Mouse (Mus musculus): Measurements from ENCODE around the gene Mob4. TPM values are rescaled to one million over a fixed set of nuclear protein-coding genes. Genes with fewer than 3 reads are reported as not detected.

The Mob4 gene
- polyA plus RNA-seq, 1 experiment, result 58.9 TPM

DNA sequence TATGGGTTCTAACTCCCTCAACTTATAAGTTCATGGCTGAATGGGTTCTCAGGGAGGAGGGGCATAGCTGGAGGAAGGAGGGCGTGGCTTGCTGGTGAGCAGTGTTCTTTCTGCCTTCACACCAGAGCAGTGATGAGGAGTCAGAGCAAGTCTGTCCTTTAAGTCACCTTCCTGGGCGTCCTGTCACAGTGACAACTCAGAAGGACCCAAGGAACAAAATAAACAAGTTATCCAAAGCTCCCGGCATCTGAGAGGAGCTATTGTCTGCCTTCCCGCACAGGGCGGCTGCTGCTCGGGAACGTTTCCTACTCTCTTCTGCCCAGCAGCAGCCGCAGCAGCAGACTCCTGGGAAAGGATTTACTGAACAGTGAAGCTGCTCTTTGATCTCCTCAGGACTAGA is 61.0 kb downstream of the Mob4 start:
- no peak for TF ChIP-seq CTCF (IDR thresholded peaks at IDR 0.05; ENCODE audit: borderline replicate concordance, extremely low read depth, insufficient read depth, insufficient read length)
- no peak for TF ChIP-seq POLR2A (IDR thresholded peaks at IDR 0.05; ENCODE audit: borderline replicate concordance, extremely low read depth, insufficient read depth, insufficient read length, poor library complexity, severe bottlenecking)
- peak; percentile 65 for DNase-seq (ENCODE audit: low read depth)

GRCm38 (mm10) chr1:55192824-55193223 is 61.8 kb downstream of the Mob4 start:
- no peak for TF ChIP-seq POLR2A (IDR thresholded peaks at IDR 0.05; ENCODE audit: borderline replicate concordance, extremely low read depth, insufficient read depth, insufficient read length, poor library complexity, severe bottlenecking)
- TF ChIP-seq CTCF (IDR thresholded peaks at IDR 0.05; ENCODE audit: borderline replicate concordance, extremely low read depth, insufficient read depth, insufficient read length), result peak; percentile 53; the same call in 1 of the 2 replicates
- DNase-seq (ENCODE audit: low read depth), result no peak

DNA sequence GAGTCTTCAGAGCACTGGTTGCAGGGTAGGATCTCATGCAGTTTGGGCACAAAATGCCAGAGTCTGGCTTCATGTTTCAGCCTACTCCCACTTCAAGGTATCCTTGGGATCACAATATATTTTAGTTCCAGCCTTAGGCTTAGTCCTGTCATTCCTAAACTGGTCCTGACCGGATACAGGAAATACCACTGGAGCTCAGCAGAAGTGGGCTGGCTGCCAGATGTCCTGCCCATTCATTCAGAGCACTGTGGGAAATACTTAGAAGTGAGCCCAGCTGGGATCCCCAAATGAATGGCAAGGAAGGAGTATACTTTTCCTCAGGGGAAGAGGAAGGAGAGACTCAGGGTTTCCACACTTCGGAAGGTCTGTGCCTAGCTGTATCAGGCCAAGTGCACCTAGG is 62.3 kb downstream of the Mob4 start:
- TF ChIP-seq POLR2A (IDR thresholded peaks at IDR 0.05; ENCODE audit: borderline replicate concordance, extremely low read depth, insufficient read depth, insufficient read length, poor library complexity, severe bottlenecking), result no peak
- DNase-seq (ENCODE audit: low read depth), result peak; percentile 86

DNA sequence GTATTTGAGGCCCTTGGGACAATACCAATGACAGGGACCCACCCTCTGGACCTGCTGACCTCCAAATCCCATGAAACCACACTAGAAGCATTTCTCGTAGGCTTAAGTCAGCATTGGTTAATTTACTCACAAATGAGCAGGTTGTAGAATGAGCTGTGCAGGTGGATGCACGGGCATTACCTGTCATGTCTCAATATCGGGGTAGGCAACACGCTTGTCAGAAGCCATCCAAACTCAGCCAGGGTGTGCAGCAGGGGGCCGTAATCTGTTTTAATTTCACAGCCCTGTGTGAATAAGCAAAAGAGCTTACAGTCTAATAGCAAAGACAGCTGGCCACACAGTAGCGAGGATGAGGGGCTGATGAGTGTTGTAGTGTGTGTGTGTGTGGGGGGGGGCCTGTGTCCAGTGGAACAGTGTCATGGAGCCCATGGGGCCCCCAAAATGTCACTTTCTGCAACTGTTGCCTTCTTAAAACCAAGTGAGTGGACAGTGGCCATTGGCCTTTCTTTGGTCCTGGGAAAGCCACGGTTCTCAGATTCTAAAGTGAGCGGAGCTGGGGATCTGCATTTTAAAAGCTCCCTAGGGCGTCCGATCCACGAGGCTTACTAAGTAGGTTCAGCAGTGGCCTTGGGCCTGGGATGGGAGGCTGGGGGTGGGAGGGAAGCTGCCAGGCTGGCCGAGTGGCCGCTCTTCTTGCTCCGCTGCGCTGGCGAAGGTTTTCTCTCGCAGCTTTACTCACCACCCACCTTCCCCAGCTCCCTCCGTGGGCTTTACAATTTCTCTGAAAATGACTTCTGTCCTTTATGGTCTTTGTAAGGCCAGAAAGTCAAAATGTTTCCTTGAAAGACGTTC is 63.3 kb downstream of the Mob4 start:
- TF ChIP-seq POLR2A (IDR thresholded peaks at IDR 0.05; ENCODE audit: borderline replicate concordance, extremely low read depth, insufficient read depth, insufficient read length, poor library complexity, severe bottlenecking) (no peak), CTCF (IDR thresholded peaks at IDR 0.05; ENCODE audit: borderline replicate concordance, extremely low read depth, insufficient read depth, insufficient read length) (no peak)
- peak; percentile 56 for DNase-seq (ENCODE audit: low read depth)

DNA sequence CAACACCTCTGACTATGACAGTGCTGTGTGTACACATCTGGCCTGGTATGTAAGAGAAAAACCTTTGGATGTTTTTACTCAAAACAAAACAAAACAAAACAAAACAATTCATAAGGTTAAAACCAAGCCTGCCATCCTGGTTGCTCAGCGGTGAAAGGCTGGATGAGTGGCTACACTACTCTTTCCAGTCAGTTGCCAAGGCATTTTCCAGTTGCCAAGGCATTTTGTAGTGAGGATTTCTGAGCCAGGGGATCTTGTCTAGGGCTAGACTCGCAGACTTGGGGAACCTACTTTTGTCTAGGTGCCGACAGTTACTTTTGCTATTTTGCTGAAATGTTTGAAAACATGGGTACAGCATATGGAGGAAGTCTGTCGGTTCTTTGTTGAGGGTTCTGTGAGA is 64.0 kb downstream of the Mob4 start:
- DNase-seq (ENCODE audit: low read depth), result peak; percentile 44
- TF ChIP-seq CTCF (IDR thresholded peaks at IDR 0.05; ENCODE audit: borderline replicate concordance, extremely low read depth, insufficient read depth, insufficient read length), result no peak
- no peak for TF ChIP-seq POLR2A (IDR thresholded peaks at IDR 0.05; ENCODE audit: borderline replicate concordance, extremely low read depth, insufficient read depth, insufficient read length, poor library complexity, severe bottlenecking)

DNA sequence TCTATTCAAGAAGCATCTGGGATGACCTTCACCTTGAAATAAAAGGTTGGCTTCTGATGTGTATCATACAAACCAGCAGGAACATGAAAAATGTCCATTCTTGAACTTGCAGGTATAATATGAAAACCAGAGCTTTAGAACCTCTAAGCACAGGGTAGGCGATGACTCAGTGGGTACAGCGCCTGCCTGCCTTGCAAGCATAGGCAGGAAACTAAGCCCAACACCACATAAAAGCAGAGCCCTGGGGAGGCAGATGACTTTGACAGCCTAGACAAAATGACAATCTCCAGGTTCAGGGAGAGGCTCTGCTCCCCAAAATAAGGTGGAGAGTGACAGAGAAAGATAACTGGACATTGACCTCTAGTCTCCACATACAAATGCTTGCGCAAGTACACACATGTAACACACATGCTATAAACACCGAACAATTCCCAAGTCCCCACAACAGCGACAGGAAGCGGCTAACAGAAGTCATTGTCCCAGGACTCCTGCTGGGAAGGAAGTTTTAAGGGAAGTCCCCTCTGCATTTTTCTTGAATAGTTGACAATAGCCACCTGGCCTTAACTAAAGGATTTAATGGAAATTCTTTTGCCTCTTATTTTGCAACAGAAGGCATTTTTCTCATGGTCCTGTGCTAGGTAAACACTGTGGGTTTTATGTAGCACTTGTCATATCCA is 65.4 kb downstream of the Mob4 start:
- no peak for DNase-seq (ENCODE audit: low read depth)
- TF ChIP-seq POLR2A (IDR thresholded peaks at IDR 0.05; ENCODE audit: borderline replicate concordance, extremely low read depth, insufficient read depth, insufficient read length, poor library complexity, severe bottlenecking) (no peak), CTCF (IDR thresholded peaks at IDR 0.05; ENCODE audit: borderline replicate concordance, extremely low read depth, insufficient read depth, insufficient read length) (no peak)

DNA sequence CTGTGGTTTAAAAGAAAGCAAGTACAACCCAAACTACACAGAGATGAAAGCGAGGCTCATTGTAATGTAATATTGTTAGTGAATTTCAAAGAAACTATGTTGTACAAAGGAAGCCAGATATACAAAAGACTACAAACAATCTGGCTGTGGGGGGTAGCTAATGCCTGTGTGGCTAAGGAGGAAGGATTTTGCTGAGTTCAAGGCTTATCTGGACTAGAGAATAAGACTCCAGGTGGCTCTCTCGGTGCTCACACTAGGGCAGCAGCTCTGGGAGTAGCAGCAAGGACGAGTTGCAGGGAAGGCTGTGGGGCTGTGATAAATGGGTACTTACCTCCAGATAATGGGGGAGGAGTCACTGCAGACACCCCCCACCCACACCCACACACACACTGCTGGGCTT is 67.7 kb downstream of the Mob4 start:
- TF ChIP-seq POLR2A (IDR thresholded peaks at IDR 0.05; ENCODE audit: borderline replicate concordance, extremely low read depth, insufficient read depth, insufficient read length, poor library complexity, severe bottlenecking) (no peak), CTCF (IDR thresholded peaks at IDR 0.05; ENCODE audit: borderline replicate concordance, extremely low read depth, insufficient read depth, insufficient read length) (no peak)
- DNase-seq (ENCODE audit: low read depth), result peak; percentile 41

DNA sequence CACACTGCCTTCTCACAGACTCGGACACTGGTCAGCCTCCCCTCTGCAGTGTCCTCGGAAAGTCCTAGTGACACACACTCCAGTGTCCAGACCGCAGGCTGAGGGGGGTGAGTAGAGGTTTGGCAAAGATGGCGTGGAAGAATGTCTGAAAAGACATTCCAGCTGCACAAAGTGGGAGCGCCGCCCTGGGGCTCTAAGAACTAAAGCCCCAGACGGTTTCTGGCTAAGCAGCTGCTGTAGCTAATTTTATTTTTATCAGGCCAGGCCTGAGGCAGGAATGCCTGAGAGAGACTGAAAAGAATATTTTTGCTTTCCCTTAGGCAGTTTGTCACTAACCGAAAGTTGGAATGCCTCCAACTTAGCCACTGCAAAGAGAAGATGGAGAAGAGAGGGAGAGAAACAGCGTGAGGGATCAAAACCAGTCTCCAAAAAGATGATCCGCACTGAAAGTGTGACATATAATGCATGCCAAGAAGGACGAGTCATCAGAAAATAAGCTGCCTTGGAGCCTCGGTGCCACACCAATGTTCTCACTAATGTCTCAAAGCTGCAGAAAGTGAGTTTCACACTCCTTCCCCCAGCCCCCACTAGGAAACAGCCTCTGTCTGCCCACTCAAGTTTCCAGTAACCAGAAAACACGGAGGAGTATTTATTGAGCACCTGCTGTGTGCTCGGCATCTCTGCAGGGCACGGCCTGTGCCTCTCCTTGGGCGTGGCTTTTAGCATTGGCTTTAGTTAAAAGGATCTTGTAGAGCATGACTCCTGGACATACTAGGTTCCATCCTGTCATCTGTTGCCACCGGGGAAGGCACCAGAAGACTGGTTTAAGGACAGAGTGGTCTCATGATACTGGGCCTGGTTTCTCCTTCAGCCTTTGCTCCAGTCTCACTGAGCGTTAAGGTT is 71.1 kb downstream of the Mob4 start:
- DNase-seq (ENCODE audit: low read depth), result peak; percentile 65
- TF ChIP-seq POLR2A (IDR thresholded peaks at IDR 0.05; ENCODE audit: borderline replicate concordance, extremely low read depth, insufficient read depth, insufficient read length, poor library complexity, severe bottlenecking) (no peak), CTCF (IDR thresholded peaks at IDR 0.05; ENCODE audit: borderline replicate concordance, extremely low read depth, insufficient read depth, insufficient read length) (no peak)

Other genes with a start within 250 kb of the Mob4 start
- gene Ankrd44, start 204.8 kb upstream of the Mob4 start, polyA plus RNA-seq (2012; rRNA removed), result 51.3 and 55.5 TPM in 2 replicates
- 211 and 222 TPM in 2 replicates for gene Sf3b1, start 103.8 kb upstream of the Mob4 start, polyA plus RNA-seq (2012; rRNA removed)
- 20.3 and 24.9 TPM in 2 replicates for gene Coq10b, start 78.5 kb upstream of the Mob4 start, polyA plus RNA-seq (2012; rRNA removed)
- gene Hspe1, start 43.1 kb upstream of the Mob4 start, polyA plus RNA-seq (2012; rRNA removed), result 160 and 176 TPM in 2 replicates
- 108 and 128 TPM in 2 replicates for gene Hspd1, start 43.0 kb upstream of the Mob4 start, polyA plus RNA-seq (2012; rRNA removed)
- 8.2 and 8.7 TPM in 2 replicates for gene Rftn2, start 95.6 kb downstream of the Mob4 start, polyA plus RNA-seq (2012; rRNA removed)
- 4.1 and 4.3 TPM in 2 replicates for gene Mars2, start 105.9 kb downstream of the Mob4 start, polyA plus RNA-seq (2012; rRNA removed)
- gene Boll, start 232.2 kb downstream of the Mob4 start, polyA plus RNA-seq (2012; rRNA removed), result not detected in 2 replicates